Mouse (Mus musculus): ENCODE data around the gene Rint1. TPM values are rescaled to one million over a fixed set of nuclear protein-coding genes. Genes with fewer than 3 reads are reported as not detected.

The Rint1 gene
- polyA plus RNA-seq, 1 experiment = 11.2 TPM

- Histone ChIP-seq H3K4me1 (peaks cover 14% of the 10 kb centered on the region), H3K4me3 (replicated peaks) (no peak overlapping the region), H3K27me3 (replicated peaks) (no peaks in the 10 kb centered on the region), H3K9me3 (no peaks in the 10 kb centered on the region), H3K36me3 (replicated peaks; ENCODE audit: low read length) (peaks cover 40% of the 10 kb centered on the region)
- TF ChIP-seq GATA1 (IDR thresholded peaks at IDR 0.05; ENCODE audit: borderline replicate concordance, low read length) (no peak), FLI1 (IDR thresholded peaks at IDR 0.05; ENCODE audit: low read length) (no peak)
Observed at GRCm38 (mm10) chr5:23861721-23862120, 74.2 kb downstream of the Rint1 start.

GRCm38 (mm10) chr5:23862291-23862690, 74.8 kb downstream of the Rint1 start:
- no peak for TF ChIP-seq FLI1 (IDR thresholded peaks at IDR 0.05; ENCODE audit: low read length)
- TF ChIP-seq GATA1 (IDR thresholded peaks at IDR 0.05; ENCODE audit: borderline replicate concordance, low read length) = no peak
- Histone ChIP-seq H3K36me3 (replicated peaks; ENCODE audit: low read length) (peaks cover 34% of the 10 kb centered on the region), H3K9me3 (no peaks in the 10 kb centered on the region), H3K4me1 (peaks cover 14% of the 10 kb centered on the region), H3K27me3 (replicated peaks) (no peaks in the 10 kb centered on the region), H3K4me3 (replicated peaks) (no peak overlapping the region)

GRCm38 (mm10) chr5:23863166-23864053, 75.9 kb downstream of the Rint1 start:
- TF ChIP-seq GATA1 (IDR thresholded peaks at IDR 0.05; ENCODE audit: borderline replicate concordance, low read length) (no peak), FLI1 (IDR thresholded peaks at IDR 0.05; ENCODE audit: low read length) (no peak)
- no peak overlapping the region for H3K4me3 ChIP-seq (replicated peaks)
- peaks cover 23% of the 10 kb centered on the region for H3K36me3 ChIP-seq (replicated peaks; ENCODE audit: low read length)
- peaks cover 13% of the 10 kb centered on the region for H3K4me1 ChIP-seq
- no peaks in the 10 kb centered on the region for H3K27me3 ChIP-seq (replicated peaks)
- H3K9me3 ChIP-seq = no peaks in the 10 kb centered on the region

- H3K4me1 ChIP-seq = peaks cover 7% of the 10 kb centered on the region
- no peak overlapping the region for H3K4me3 ChIP-seq (replicated peaks)
- TF ChIP-seq GATA1 (IDR thresholded peaks at IDR 0.05; ENCODE audit: borderline replicate concordance, low read length) (no peak), FLI1 (IDR thresholded peaks at IDR 0.05; ENCODE audit: low read length) (no peak)
- H3K9me3 ChIP-seq = no peaks in the 10 kb centered on the region
- H3K36me3 ChIP-seq (replicated peaks; ENCODE audit: low read length) = peaks cover 14% of the 10 kb centered on the region
- no peaks in the 10 kb centered on the region for H3K27me3 ChIP-seq (replicated peaks)
Observed at GRCm38 (mm10) chr5:23864054-23864965, 76.8 kb downstream of the Rint1 start.

GRCm38 (mm10) chr5:23865941-23866340, 78.4 kb downstream of the Rint1 start:
- Histone ChIP-seq H3K9me3 (no peaks in the 10 kb centered on the region), H3K36me3 (replicated peaks; ENCODE audit: low read length) (no peaks in the 10 kb centered on the region), H3K4me3 (replicated peaks) (no peak overlapping the region), H3K4me1 (peaks cover 7% of the 10 kb centered on the region), H3K27me3 (replicated peaks) (peaks cover under 1% of the 10 kb centered on the region)
- TF ChIP-seq GATA1 (IDR thresholded peaks at IDR 0.05; ENCODE audit: borderline replicate concordance, low read length) (no peak), FLI1 (IDR thresholded peaks at IDR 0.05; ENCODE audit: low read length) (no peak)

Other genes starting within 250 kb of the Rint1 start
- 1.5 TPM in 1 of 2 replicates, not detected in the other for gene Srpk2, start 103.1 kb upstream of the Rint1 start, polyA plus RNA-seq (2012; ENCODE audit: insufficient read depth, low replicate concordance)
- 2.8 and 3.6 TPM in 2 replicates for gene Pus7, start 4.0 kb upstream of the Rint1 start, polyA plus RNA-seq (2012; ENCODE audit: insufficient read depth, low replicate concordance)
- 1.6 and 14.7 TPM in 2 replicates for gene Tomm7, start 56.5 kb downstream of the Rint1 start, polyA plus RNA-seq (2012; ENCODE audit: insufficient read depth, low replicate concordance)
- 6.0 and 9.7 TPM in 2 replicates for gene Fam126a, start 243.0 kb downstream of the Rint1 start, polyA plus RNA-seq (2012; ENCODE audit: insufficient read depth, low replicate concordance)

Measured in megakaryocyte, embryonic 14.5 days (primary cell).